In genomic region chr5:114571451-114572030, GRCm38 (mm10) we compare ENCODE assay signal across 7 mouse cellular contexts. TPM values are rescaled to one million over a fixed set of nuclear protein-coding genes. Genes with fewer than 3 reads are reported as not detected.
A peak's percentile ranks its signal among the peaks of the same experiment; 100 is the strongest.
DNase-seq lines count a peak whose midpoint lies in the region; ATAC-seq lines count a peak whose summit lies in the region.

No protein-coding gene starts in this region.

- H3K4me3 ChIP-seq in liver, embryonic 11.5 days (ENCODE audit: low read depth, low read length): peak overlapping the region; percentile 35
- peak overlapping the region; percentile 43 for H3K4me3 ChIP-seq in embryonic facial prominence, embryonic 13.5 days
- H3K4me3 ChIP-seq in neural tube, embryonic 15.5 days (replicated peaks): peak overlapping the region; percentile 52

- no peak for DNase-seq in liver, embryonic 11.5 days (ENCODE audit: low spot score)
- no peak for DNase-seq in liver
- peak; percentile 35 to 41 for DNase-seq in kidney, postnatal 36 days
- no peak for DNase-seq in c-Kit-positive CD71-positive TER-119-positive erythroid progenitor cells, embryonic 14.5 days (ENCODE audit: low spot score)
- no peak for DNase-seq in urinary bladder, adult 2 months (ENCODE audit: low spot score)

- H3K4me1 ChIP-seq in liver, embryonic 11.5 days (replicated peaks; ENCODE audit: control insufficient read depth, insufficient read depth, low read length): peaks cover 30% of the 10 kb centered on the region
- H3K4me1 ChIP-seq in embryonic facial prominence, embryonic 13.5 days: peaks cover 84% of the 10 kb centered on the region
- H3K4me1 ChIP-seq in neural tube, embryonic 15.5 days: peaks cover 83% of the 10 kb centered on the region

- WGBS in liver, embryonic 11.5 days: 5% methylated on average over 39 of the region's 39 CpGs
- under 1% methylated on average over 39 of the region's 39 CpGs for WGBS in embryonic facial prominence, embryonic 13.5 days
- 3% methylated on average over 39 of the region's 39 CpGs for WGBS in neural tube, embryonic 15.5 days

- no peaks in the 10 kb centered on the region for H3K9me3 ChIP-seq in liver, embryonic 11.5 days (ENCODE audit: control insufficient read depth, low read length)
- no peaks in the 10 kb centered on the region for H3K9me3 ChIP-seq in embryonic facial prominence, embryonic 13.5 days
- H3K9me3 ChIP-seq in neural tube, embryonic 15.5 days (replicated peaks): no peaks in the 10 kb centered on the region

- H3K9ac ChIP-seq in liver, embryonic 11.5 days (ENCODE audit: low read depth, low read length): no peak overlapping the region
- peak overlapping the region; percentile 64 for H3K9ac ChIP-seq in embryonic facial prominence, embryonic 13.5 days
- peak overlapping the region; percentile 58 for H3K9ac ChIP-seq in neural tube, embryonic 15.5 days (replicated peaks)

- H3K27me3 ChIP-seq in liver, embryonic 11.5 days (replicated peaks; ENCODE audit: control insufficient read depth, insufficient read depth, low read length): peaks cover 69% of the 10 kb centered on the region
- peaks cover 69% of the 10 kb centered on the region for H3K27me3 ChIP-seq in embryonic facial prominence, embryonic 13.5 days
- H3K27me3 ChIP-seq in neural tube, embryonic 15.5 days (replicated peaks): no peaks in the 10 kb centered on the region

- no peak for ATAC-seq in liver, embryonic 11.5 days (replicated peaks; ENCODE audit: low FRiP score)
- ATAC-seq in embryonic facial prominence, embryonic 13.5 days (ENCODE audit: insufficient number of reproducible peaks, insufficient read depth, low FRiP score, low TSS enrichment, low read depth): no peak
- no peak for ATAC-seq in neural tube, embryonic 15.5 days (ENCODE audit: low FRiP score)

- H3K4me2 ChIP-seq in liver, embryonic 11.5 days: peak overlapping the region; percentile 56
- peak overlapping the region; percentile 72 for H3K4me2 ChIP-seq in embryonic facial prominence, embryonic 13.5 days
- peak overlapping the region; percentile 88 for H3K4me2 ChIP-seq in neural tube, embryonic 15.5 days

- no peak overlapping the region for H3K27ac ChIP-seq in liver, embryonic 11.5 days (ENCODE audit: low read depth, low read length)
- H3K27ac ChIP-seq in embryonic facial prominence, embryonic 13.5 days: no peak overlapping the region
- H3K27ac ChIP-seq in neural tube, embryonic 15.5 days (replicated peaks): peak overlapping the region; percentile 85

- no peaks in the 10 kb centered on the region for H3K36me3 ChIP-seq in liver, embryonic 11.5 days (ENCODE audit: control insufficient read depth, insufficient read depth, low read length)
- H3K36me3 ChIP-seq in embryonic facial prominence, embryonic 13.5 days: no peaks in the 10 kb centered on the region
- no peaks in the 10 kb centered on the region for H3K36me3 ChIP-seq in neural tube, embryonic 15.5 days

RNA-seq across cellular contexts. Expression of gene Fam222a, which starts 3.7 kb away (rescaled TPM):
- 2.2 and 2.3 TPM in 2 replicates for polyA plus RNA-seq in liver, embryonic 11.5 days (2014; fragmentation: Nextera tagmentation; extraction: Ambion mirVana)
- 1.2 and 1.3 TPM in 2 replicates for polyA plus RNA-seq in embryonic facial prominence, embryonic 13.5 days (2015; fragmentation: Nextera tagmentation; extraction: Ambion mirVana)
- 4.7 and 5.3 TPM in 2 replicates for polyA plus RNA-seq in neural tube, embryonic 15.5 days (2015; fragmentation: Nextera tagmentation; extraction: Ambion mirVana)
- polyA plus RNA-seq in urinary bladder, adult 2 months (2012; rRNA removed): 0.17 and 0.29 TPM in 2 replicates

Comparison
In these comparisons a context has a peak if more than half of its experiments do, and no peak if none do; other contexts are left out.
1. DNase-seq: peak in kidney, postnatal 36 days (2 of 2); none in liver, embryonic 11.5 days (single experiment), liver (single experiment), c-Kit-positive CD71-positive TER-119-positive erythroid progenitor cells, embryonic 14.5 days (single experiment) and urinary bladder, adult 2 months (single experiment).
2. Peak in every context shown above with its lines, with median percentiles within 50 percentile points of each other: H3K4me2 ChIP-seq and H3K4me3 ChIP-seq.